Mouse (Mus musculus) left cerebral cortex, postnatal 10 days (tissue): ENCODE measurements at regions not wholly inside any gene's neighbourhood (a gene's known extent, or its start where the extent isn't known, plus 50 kb on each side); places are given as distances from the start of the nearest gene placed in this dataset.

Experiments used
- DNase-seq, 2 experiments: peaks; one replicate each; pipeline ENCODE4 v3.0.0; 2021 to 2022; ENCODE audit warnings: low spot score in 2 of 2, mixed read lengths in 1 of 2; ENCODE audit errors: extremely low spot score in 1 of 2
- intact Hi-C: fragments of 180-260 bp; cut with DNase I; formaldehyde crosslinking; loops from one replicate; pipeline ENCODE4 v1.15.1; 2025

GRCm38 (mm10) chr1:23575515-23575914 lies 177.9 kb upstream of the Ogfrl1 start:
- intact Hi-C loops: no loop called here
- DNase-seq: no peak

- no peak for DNase-seq
- intact Hi-C loops: no loop called here
These were observed 178.6 kb upstream of the Ogfrl1 start for GRCm38 (mm10) chr1:23576150-23576549.

- intact Hi-C loops: no loop called here
- DNase-seq: no peak
These were observed 172.1 kb upstream of the B3gat2 start for GRCm38 (mm10) chr1:23589414-23589942.

GRCm38 (mm10) chr1:23602710-23603291 lies 158.8 kb upstream of the B3gat2 start:
- intact Hi-C loops: no loop called here
- DNase-seq: no peak

GRCm38 (mm10) chr1:23629366-23629765 lies 132.2 kb upstream of the B3gat2 start:
- peak in 1 of 2 experiments; percentile 20 for DNase-seq
- intact Hi-C loops: no loop called here

- no peak for DNase-seq
- intact Hi-C loops: no loop called here
These were observed 116.5 kb upstream of the B3gat2 start for GRCm38 (mm10) chr1:23645093-23645492.

- no peak for DNase-seq
- intact Hi-C loops: no loop called here
These were observed 112.6 kb upstream of the B3gat2 start for GRCm38 (mm10) chr1:23648875-23649506.

- intact Hi-C loops: no loop called here
- DNase-seq: no peak
These were observed 111.7 kb upstream of the B3gat2 start for GRCm38 (mm10) chr1:23649886-23650285.

- no peak for DNase-seq
- intact Hi-C loops: no loop called here
These were observed 107.9 kb upstream of the B3gat2 start for GRCm38 (mm10) chr1:23653628-23654027.

- intact Hi-C loops: no loop called here
- no peak for DNase-seq
These were observed 105.8 kb upstream of the B3gat2 start for GRCm38 (mm10) chr1:23655768-23656167.

- intact Hi-C loops: no loop called here
- peak; percentile 9 to 30 for DNase-seq
These were observed 105.3 kb upstream of the B3gat2 start for GRCm38 (mm10) chr1:23656302-23656701.

GRCm38 (mm10) chr1:23656718-23657117 lies 104.8 kb upstream of the B3gat2 start:
- DNase-seq: no peak

GRCm38 (mm10) chr1:23670514-23670913 lies 91.0 kb upstream of the B3gat2 start:
- intact Hi-C loops: no loop called here
- no peak for DNase-seq

More at GRCm38 (mm10) chr1:23656718-23657117, 104.8 kb upstream of the B3gat2 start:
- intact Hi-C loops: no loop called here

- intact Hi-C loops: no loop called here
- DNase-seq: no peak
These were observed 87.2 kb upstream of the B3gat2 start for GRCm38 (mm10) chr1:23674357-23674756.

- DNase-seq: no peak
- intact Hi-C loops: no loop called here
These were observed 85.3 kb upstream of the B3gat2 start for GRCm38 (mm10) chr1:23676301-23676700.

GRCm38 (mm10) chr1:23689398-23689797 lies 72.2 kb upstream of the B3gat2 start:
- no peak for DNase-seq
- intact Hi-C loops: no loop called here

- peak; percentile 45 to 51 for DNase-seq
- intact Hi-C loops: loop anchor here (5.0 to 10.0 kb wide), 3 partner anchors 319 to 529 kb away; no protein-coding TSS in a partner anchor
These were observed 56.1 kb upstream of the B3gat2 start for GRCm38 (mm10) chr1:23705489-23705888.

GRCm38 (mm10) chr1:23706450-23706849 lies 55.1 kb upstream of the B3gat2 start:
- no peak for DNase-seq
- intact Hi-C loops: loop anchor here (5.0 to 10.0 kb wide), 3 partner anchors 318 to 528 kb away; no protein-coding TSS in a partner anchor
